Mouse (Mus musculus): Measurements from ENCODE around the gene Gjd3. TPM values are rescaled to one million over a fixed set of nuclear protein-coding genes. Genes with fewer than 3 reads are reported as not detected.
"Not testable (repeated sequence)": the region's sequence is repeated elsewhere in the genome, so short reads cannot be mapped to it uniquely, and the experiment has no call there.

Gjd3 gene
- polyA plus RNA-seq, 1 experiment from 2014 or later: 2.2 TPM

DNA sequence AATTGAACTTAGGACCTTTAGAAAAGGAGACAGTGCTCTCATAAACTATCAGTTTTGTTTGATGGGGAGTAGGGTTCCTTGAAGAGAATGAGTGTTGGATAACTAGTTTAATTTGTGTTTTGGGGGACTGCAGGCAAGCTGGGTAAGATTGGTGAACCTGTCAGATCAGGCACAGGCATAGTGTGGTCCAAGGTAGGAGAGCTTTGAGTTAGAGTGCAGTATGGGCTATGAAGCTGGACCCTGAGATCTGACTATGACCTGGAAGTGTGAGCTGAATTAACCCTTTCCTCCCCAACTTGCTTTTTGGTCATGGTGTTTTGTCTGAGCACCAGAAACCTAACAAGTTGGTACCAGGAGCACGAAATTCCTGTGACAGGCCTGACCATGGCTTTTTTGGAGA lies 31.0 kb upstream of the Gjd3 start:
- no peak overlapping the region for H3K4me3 ChIP-seq (ENCODE audit: low read depth, low read length)
- no peaks in the 10 kb centered on the region for H3K9me3 ChIP-seq (ENCODE audit: control insufficient read depth, low read length)
- H3K36me3 ChIP-seq (ENCODE audit: control insufficient read depth, insufficient read depth, low read length): no peaks in the 10 kb centered on the region
- 93% methylated on average over 1 of the region's 1 CpGs for WGBS
- H3K27me3 ChIP-seq (ENCODE audit: control insufficient read depth, insufficient read depth, low read length): no peaks in the 10 kb centered on the region
- H3K4me1 ChIP-seq (ENCODE audit: control insufficient read depth, insufficient read depth, low read length): no peaks in the 10 kb centered on the region
- H3K4me2 ChIP-seq (ENCODE audit: low read depth, low read length): no peak overlapping the region
- ATAC-seq (ENCODE audit: low read depth): no peak
- H3K9ac ChIP-seq (replicated peaks; ENCODE audit: low read depth, low read length): no peak overlapping the region
- no peak overlapping the region for H3K27ac ChIP-seq (ENCODE audit: low read depth, low read length)

DNA sequence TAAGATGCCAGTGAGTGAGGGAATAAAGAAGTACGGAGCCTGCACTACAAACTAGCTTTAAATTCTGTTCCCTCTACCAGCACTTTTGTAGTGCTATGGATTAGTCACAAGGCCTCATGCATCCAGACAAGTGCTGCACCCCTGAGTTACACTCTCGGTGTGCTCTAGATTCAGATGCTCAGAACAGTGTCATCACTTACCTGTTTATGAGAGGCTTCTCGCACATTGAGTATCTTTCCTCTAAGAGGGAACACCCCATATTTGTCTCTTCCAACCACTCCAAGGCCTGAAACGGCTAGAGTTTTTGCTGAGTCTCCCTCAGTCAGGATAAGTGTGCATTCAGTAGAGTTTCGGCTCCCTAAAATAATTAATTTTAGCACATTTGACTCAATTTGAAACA lies 27.9 kb upstream of the Gjd3 start:
- H3K27me3 ChIP-seq (ENCODE audit: control insufficient read depth, insufficient read depth, low read length): no peaks in the 10 kb centered on the region
- 90% methylated on average over 5 of the region's 5 CpGs for WGBS
- H3K9ac ChIP-seq (replicated peaks; ENCODE audit: low read depth, low read length): no peak overlapping the region
- H3K36me3 ChIP-seq (ENCODE audit: control insufficient read depth, insufficient read depth, low read length): no peaks in the 10 kb centered on the region
- no peaks in the 10 kb centered on the region for H3K9me3 ChIP-seq (ENCODE audit: control insufficient read depth, low read length)
- no peak for ATAC-seq (ENCODE audit: low read depth)
- no peaks in the 10 kb centered on the region for H3K4me1 ChIP-seq (ENCODE audit: control insufficient read depth, insufficient read depth, low read length)
- H3K27ac ChIP-seq (ENCODE audit: low read depth, low read length): no peak overlapping the region
- no peak overlapping the region for H3K4me2 ChIP-seq (ENCODE audit: low read depth, low read length)
- H3K4me3 ChIP-seq (ENCODE audit: low read depth, low read length): no peak overlapping the region

- 92% methylated on average over 4 of the region's 4 CpGs for WGBS
- ATAC-seq (ENCODE audit: low read depth): no peak
- no peaks in the 10 kb centered on the region for H3K4me1 ChIP-seq (ENCODE audit: control insufficient read depth, insufficient read depth, low read length)
Measured at GRCm38 (mm10) chr11:99010124-99010523, 27.3 kb upstream of the Gjd3 start.

GRCm38 (mm10) chr11:99006788-99007187 lies 24.0 kb upstream of the Gjd3 start:
- Histone ChIP-seq H3K9me3 (ENCODE audit: control insufficient read depth, low read length) (no peaks in the 10 kb centered on the region), H3K27me3 (ENCODE audit: control insufficient read depth, insufficient read depth, low read length) (no peaks in the 10 kb centered on the region), H3K9ac (replicated peaks; ENCODE audit: low read depth, low read length) (no peak overlapping the region), H3K27ac (ENCODE audit: low read depth, low read length) (no peak overlapping the region), H3K4me3 (ENCODE audit: low read depth, low read length) (no peak overlapping the region), H3K4me1 (ENCODE audit: control insufficient read depth, insufficient read depth, low read length) (no peaks in the 10 kb centered on the region), H3K4me2 (ENCODE audit: low read depth, low read length) (no peak overlapping the region), H3K36me3 (ENCODE audit: control insufficient read depth, insufficient read depth, low read length) (no peaks in the 10 kb centered on the region)
- 96% methylated on average over 9 of the region's 9 CpGs for WGBS
- no peak for ATAC-seq (ENCODE audit: low read depth)

More at GRCm38 (mm10) chr11:99010124-99010523, 27.3 kb upstream of the Gjd3 start:
- Histone ChIP-seq H3K36me3 (ENCODE audit: control insufficient read depth, insufficient read depth, low read length) (no peaks in the 10 kb centered on the region), H3K27ac (ENCODE audit: low read depth, low read length) (no peak overlapping the region), H3K4me2 (ENCODE audit: low read depth, low read length) (no peak overlapping the region), H3K9me3 (ENCODE audit: control insufficient read depth, low read length) (no peaks in the 10 kb centered on the region), H3K9ac (replicated peaks; ENCODE audit: low read depth, low read length) (no peak overlapping the region), H3K4me3 (ENCODE audit: low read depth, low read length) (no peak overlapping the region), H3K27me3 (ENCODE audit: control insufficient read depth, insufficient read depth, low read length) (no peaks in the 10 kb centered on the region)

DNA sequence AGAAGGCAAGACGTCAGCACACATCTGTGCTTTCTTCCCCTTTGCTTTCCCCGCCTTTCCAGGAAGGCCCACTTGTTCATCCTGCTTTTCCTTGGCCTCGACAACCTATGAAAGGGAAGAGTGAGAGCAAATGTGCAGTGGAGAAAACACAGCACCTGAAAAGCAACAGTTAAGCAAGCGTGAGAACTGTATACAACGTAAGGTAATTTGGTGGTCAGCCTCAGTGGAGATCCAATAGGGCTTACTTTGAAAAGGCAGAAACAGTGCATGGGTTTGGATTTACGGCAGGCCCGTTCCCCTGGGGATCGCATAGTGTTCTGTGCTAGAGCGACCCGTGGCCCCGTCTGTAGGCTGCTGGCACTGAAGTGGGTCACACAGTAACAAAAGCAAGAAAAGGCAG lies 16.4 kb upstream of the Gjd3 start:
- no peak overlapping the region for H3K4me2 ChIP-seq (ENCODE audit: low read depth, low read length)
- no peak overlapping the region for H3K27ac ChIP-seq (ENCODE audit: low read depth, low read length)
- no peak overlapping the region for H3K9ac ChIP-seq (replicated peaks; ENCODE audit: low read depth, low read length)
- 71% methylated on average over 11 of the region's 11 CpGs for WGBS
- no peak overlapping the region for H3K4me3 ChIP-seq (ENCODE audit: low read depth, low read length)
- no peaks in the 10 kb centered on the region for H3K9me3 ChIP-seq (ENCODE audit: control insufficient read depth, low read length)
- no peaks in the 10 kb centered on the region for H3K36me3 ChIP-seq (ENCODE audit: control insufficient read depth, insufficient read depth, low read length)
- no peaks in the 10 kb centered on the region for H3K27me3 ChIP-seq (ENCODE audit: control insufficient read depth, insufficient read depth, low read length)
- no peaks in the 10 kb centered on the region for H3K4me1 ChIP-seq (ENCODE audit: control insufficient read depth, insufficient read depth, low read length)
- no peak for ATAC-seq (ENCODE audit: low read depth)

- ATAC-seq (ENCODE audit: low read depth): no peak
Measured at GRCm38 (mm10) chr11:98998776-98999175, 16.0 kb upstream of the Gjd3 start.

GRCm38 (mm10) chr11:98997659-98998058 lies 14.8 kb upstream of the Gjd3 start:
- no peak overlapping the region for H3K9ac ChIP-seq (replicated peaks; ENCODE audit: low read depth, low read length)
- WGBS: 96% methylated on average over 4 of the region's 4 CpGs
- H3K4me2 ChIP-seq (ENCODE audit: low read depth, low read length): no peak overlapping the region
- H3K4me1 ChIP-seq (ENCODE audit: control insufficient read depth, insufficient read depth, low read length): no peaks in the 10 kb centered on the region
- no peak for ATAC-seq (ENCODE audit: low read depth)
- no peak overlapping the region for H3K27ac ChIP-seq (ENCODE audit: low read depth, low read length)
- no peaks in the 10 kb centered on the region for H3K27me3 ChIP-seq (ENCODE audit: control insufficient read depth, insufficient read depth, low read length)
- no peaks in the 10 kb centered on the region for H3K9me3 ChIP-seq (ENCODE audit: control insufficient read depth, low read length)
- no peak overlapping the region for H3K4me3 ChIP-seq (ENCODE audit: low read depth, low read length)
- H3K36me3 ChIP-seq (ENCODE audit: control insufficient read depth, insufficient read depth, low read length): no peaks in the 10 kb centered on the region

More at GRCm38 (mm10) chr11:98998776-98999175, 16.0 kb upstream of the Gjd3 start:
- Histone ChIP-seq H3K4me1 (ENCODE audit: control insufficient read depth, insufficient read depth, low read length) (no peaks in the 10 kb centered on the region), H3K36me3 (ENCODE audit: control insufficient read depth, insufficient read depth, low read length) (no peaks in the 10 kb centered on the region), H3K9ac (replicated peaks; ENCODE audit: low read depth, low read length) (no peak overlapping the region), H3K4me2 (ENCODE audit: low read depth, low read length) (no peak overlapping the region), H3K9me3 (ENCODE audit: control insufficient read depth, low read length) (no peaks in the 10 kb centered on the region), H3K27ac (ENCODE audit: low read depth, low read length) (no peak overlapping the region), H3K27me3 (ENCODE audit: control insufficient read depth, insufficient read depth, low read length) (no peaks in the 10 kb centered on the region), H3K4me3 (ENCODE audit: low read depth, low read length) (no peak overlapping the region)

- 96% methylated on average over 7 of the region's 7 CpGs for WGBS
- no peak for ATAC-seq (ENCODE audit: low read depth)
- Histone ChIP-seq H3K27ac (ENCODE audit: low read depth, low read length) (no peak overlapping the region), H3K9me3 (ENCODE audit: control insufficient read depth, low read length) (no peaks in the 10 kb centered on the region), H3K4me1 (ENCODE audit: control insufficient read depth, insufficient read depth, low read length) (no peaks in the 10 kb centered on the region), H3K4me2 (ENCODE audit: low read depth, low read length) (no peak overlapping the region), H3K4me3 (ENCODE audit: low read depth, low read length) (no peak overlapping the region), H3K9ac (replicated peaks; ENCODE audit: low read depth, low read length) (no peak overlapping the region), H3K36me3 (ENCODE audit: control insufficient read depth, insufficient read depth, low read length) (no peaks in the 10 kb centered on the region), H3K27me3 (ENCODE audit: control insufficient read depth, insufficient read depth, low read length) (no peaks in the 10 kb centered on the region)
Measured at GRCm38 (mm10) chr11:98995987-98996386, 13.2 kb upstream of the Gjd3 start.

DNA sequence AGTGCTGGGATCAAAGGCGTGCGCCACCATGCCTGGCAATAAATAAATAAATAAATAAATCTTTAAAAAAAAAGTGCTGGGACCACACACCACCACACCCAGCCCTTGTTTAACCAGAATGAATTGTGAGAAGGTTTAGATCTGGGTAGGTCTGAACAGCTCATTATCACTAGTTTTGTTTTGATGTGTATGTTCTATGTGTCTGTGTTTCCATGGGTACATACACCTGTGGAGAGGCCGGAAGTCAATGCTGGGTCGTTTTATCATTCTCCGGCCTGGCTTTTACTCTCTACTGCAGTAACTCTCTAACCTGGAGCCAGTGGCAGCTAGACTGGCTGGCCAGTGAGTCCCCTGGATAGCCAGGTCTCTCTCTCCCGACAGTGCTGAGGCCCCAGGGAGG lies 8.1 kb upstream of the Gjd3 start:
- WGBS: 86% methylated on average over 6 of the region's 6 CpGs
- no peak for ATAC-seq (ENCODE audit: low read depth)
- H3K4me2 ChIP-seq (ENCODE audit: low read depth, low read length): no peak overlapping the region
- no peak overlapping the region for H3K4me3 ChIP-seq (ENCODE audit: low read depth, low read length)
- no peak overlapping the region for H3K9ac ChIP-seq (replicated peaks; ENCODE audit: low read depth, low read length)
- H3K9me3 ChIP-seq (ENCODE audit: control insufficient read depth, low read length): no peaks in the 10 kb centered on the region
- H3K36me3 ChIP-seq (ENCODE audit: control insufficient read depth, insufficient read depth, low read length): no peaks in the 10 kb centered on the region
- no peaks in the 10 kb centered on the region for H3K4me1 ChIP-seq (ENCODE audit: control insufficient read depth, insufficient read depth, low read length)
- no peak overlapping the region for H3K27ac ChIP-seq (ENCODE audit: low read depth, low read length)
- H3K27me3 ChIP-seq (ENCODE audit: control insufficient read depth, insufficient read depth, low read length): no peaks in the 10 kb centered on the region

DNA sequence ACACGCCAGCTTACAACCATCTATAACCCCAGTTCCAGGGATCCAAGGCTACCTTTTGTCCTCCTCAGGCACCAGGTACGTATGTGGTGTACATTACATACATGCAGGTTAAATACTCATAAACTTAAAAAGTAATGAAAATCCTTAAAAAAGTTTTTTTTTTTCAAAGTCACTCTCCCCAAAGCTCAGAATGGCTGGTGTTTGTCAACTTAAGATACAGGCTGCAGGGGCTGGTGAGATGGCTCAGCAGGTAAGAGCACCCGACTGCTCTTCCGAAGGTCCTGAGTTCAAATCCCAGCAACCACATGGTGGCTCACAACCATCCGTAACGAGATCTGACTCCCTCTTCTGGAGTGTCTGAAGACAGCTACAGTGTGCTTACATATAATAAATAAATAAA lies 5.4 kb upstream of the Gjd3 start:
- WGBS: over 99% methylated on average over 5 of the region's 6 CpGs
- H3K27ac ChIP-seq (ENCODE audit: low read depth, low read length); H3K4me2 ChIP-seq (ENCODE audit: low read depth, low read length); H3K4me3 ChIP-seq (ENCODE audit: low read depth, low read length); ATAC-seq (ENCODE audit: low read depth); H3K9me3 ChIP-seq (ENCODE audit: control insufficient read depth, low read length); H3K36me3 ChIP-seq (ENCODE audit: control insufficient read depth, insufficient read depth, low read length); H3K9ac ChIP-seq (replicated peaks; ENCODE audit: low read depth, low read length); H3K4me1 ChIP-seq (ENCODE audit: control insufficient read depth, insufficient read depth, low read length); H3K27me3 ChIP-seq (ENCODE audit: control insufficient read depth, insufficient read depth, low read length): not testable (repeated sequence)

Data from neural tube, embryonic 14.5 days (tissue).